Mouse (Mus musculus) ES-Bruce4 (cell line): ENCODE measurements around the gene Ptpn4. TPM values are rescaled to one million over a fixed set of nuclear protein-coding genes. Genes with fewer than 3 reads are reported as not detected.

ENCODE experiments used
- H3K27ac ChIP-seq: 2 replicates; pipeline ENCODE4 v1.5.1; 2012; ENCODE audit warnings: low read length, inconsistent platforms; ENCODE audit not compliant: insufficient read depth
- H3K27me3 ChIP-seq: 2 replicates; pipeline ENCODE4 v1.6.1; 2012; ENCODE audit warnings: mild to moderate bottlenecking, low read length, inconsistent platforms; ENCODE audit not compliant: control insufficient read depth, poor library complexity, insufficient read depth, severe bottlenecking
- H3K36me3 ChIP-seq: 2 replicates; pipeline ENCODE4 v1.6.1; 2012; ENCODE audit warnings: inconsistent platforms, mild to moderate bottlenecking, low read length, moderate library complexity; ENCODE audit not compliant: control insufficient read depth, poor library complexity, insufficient read depth, severe bottlenecking
- H3K4me1 ChIP-seq: one replicate; pipeline ENCODE4 v1.8.1; 2011; ENCODE audit warnings: low read length; ENCODE audit not compliant: control insufficient read depth, insufficient read depth
- H3K4me3 ChIP-seq: 2 replicates; pipeline ENCODE4 v1.5.1; 2011; ENCODE audit warnings: low read depth, mild to moderate bottlenecking, low read length
- H3K9ac ChIP-seq: 2 replicates; pipeline ENCODE4 v1.6.1; 2012; ENCODE audit warnings: low read depth, mild to moderate bottlenecking, inconsistent platforms; ENCODE audit not compliant: poor library complexity, severe bottlenecking
- H3K9me3 ChIP-seq: replicated peaks from 2 replicates; pipeline ENCODE4 v1.6.1; 2012; ENCODE audit warnings: mild to moderate bottlenecking, low read length, inconsistent platforms; ENCODE audit not compliant: control insufficient read depth, poor library complexity, insufficient read depth, severe bottlenecking
- CTCF ChIP-seq: IDR thresholded peaks from one replicate; pipeline ENCODE4 v1.8.1; 2011; ENCODE audit warnings: low read depth, low read length
- EP300 ChIP-seq: IDR thresholded peaks from 2 replicates; pipeline ENCODE4 v1.6.1; 2011; ENCODE audit warnings: low read depth, low read length; ENCODE audit not compliant: insufficient read depth
- POLR2A ChIP-seq: IDR thresholded peaks from one replicate; pipeline ENCODE4 v1.8.1; 2011; ENCODE audit warnings: low read length; ENCODE audit not compliant: insufficient read depth
- polyA plus RNA-seq: library from polyadenylated mRNA; stranded (reverse); fragments of >200 nt; gene quantifications from 2 replicates; pipeline ENCODE4 v1.2.4, GENCODE M21; 2011; ENCODE audit warnings: low read depth; ENCODE audit not compliant: missing spikeins, insufficient read depth, insufficient read length

Gene Ptpn4
- polyA plus RNA-seq, 1 experiment = 20.9 TPM

GRCm38 (mm10) chr1:119642367-119642766 lies 195.0 kb downstream of the Ptpn4 start:
- no peak overlapping the region for H3K27ac ChIP-seq
- no peaks in the 10 kb centered on the region for H3K9me3 ChIP-seq
- no peak overlapping the region for H3K4me3 ChIP-seq
- H3K36me3 ChIP-seq = no peaks in the 10 kb centered on the region; the same call in 1 of the 2 replicates
- H3K4me1 ChIP-seq = peaks cover 4% of the 10 kb centered on the region
- H3K9ac ChIP-seq = no peak overlapping the region
- TF ChIP-seq CTCF (no peak), EP300 (no peak), POLR2A (no peak)
- H3K27me3 ChIP-seq = no peaks in the 10 kb centered on the region

- TF ChIP-seq CTCF (no peak), POLR2A (no peak), EP300 (no peak)
- Histone ChIP-seq H3K9me3 (no peaks in the 10 kb centered on the region), H3K4me1 (peaks cover 4% of the 10 kb centered on the region), H3K27ac (no peak overlapping the region), H3K36me3 (no peaks in the 10 kb centered on the region; the same call in 1 of the 2 replicates), H3K9ac (no peak overlapping the region), H3K27me3 (no peaks in the 10 kb centered on the region), H3K4me3 (no peak overlapping the region)
Measured at GRCm38 (mm10) chr1:119641090-119641812, 196.2 kb downstream of the Ptpn4 start.

- Histone ChIP-seq H3K36me3 (no peaks in the 10 kb centered on the region; the same call in 1 of the 2 replicates), H3K9me3 (no peaks in the 10 kb centered on the region), H3K27me3 (no peaks in the 10 kb centered on the region), H3K4me1 (peaks cover 4% of the 10 kb centered on the region), H3K9ac (no peak overlapping the region), H3K27ac (no peak overlapping the region), H3K4me3 (no peak overlapping the region)
- TF ChIP-seq POLR2A (no peak), EP300 (no peak), CTCF (no peak)
Measured at GRCm38 (mm10) chr1:119640006-119640405, 197.4 kb downstream of the Ptpn4 start.

- H3K36me3 ChIP-seq = peaks cover 3% of the 10 kb centered on the region; the same call in 1 of the 2 replicates
- no peak overlapping the region for H3K9ac ChIP-seq
- TF ChIP-seq EP300 = no peak
- TF ChIP-seq CTCF = no peak
- TF ChIP-seq POLR2A = no peak
Measured at GRCm38 (mm10) chr1:119637188-119638023, 200.0 kb downstream of the Ptpn4 start.

GRCm38 (mm10) chr1:119634746-119635145 lies 202.7 kb downstream of the Ptpn4 start:
- Histone ChIP-seq H3K4me3 (no peak overlapping the region), H3K36me3 (peaks cover 6% of the 10 kb centered on the region; the same call in 1 of the 2 replicates), H3K9me3 (no peaks in the 10 kb centered on the region), H3K9ac (no peak overlapping the region), H3K27me3 (no peaks in the 10 kb centered on the region), H3K4me1 (peaks cover 3% of the 10 kb centered on the region), H3K27ac (peak overlapping the region; percentile 63; the same call in 1 of the 2 replicates)
- TF ChIP-seq EP300 (peak; percentile 67; the same call in 1 of the 2 replicates), POLR2A (no peak), CTCF (no peak)

More at GRCm38 (mm10) chr1:119637188-119638023, 200.0 kb downstream of the Ptpn4 start:
- Histone ChIP-seq H3K9me3 (no peaks in the 10 kb centered on the region), H3K4me1 (peaks cover 4% of the 10 kb centered on the region), H3K4me3 (no peak overlapping the region), H3K27me3 (no peaks in the 10 kb centered on the region), H3K27ac (no peak overlapping the region)

- H3K9me3 ChIP-seq = no peaks in the 10 kb centered on the region
- no peak overlapping the region for H3K4me3 ChIP-seq
- no peaks in the 10 kb centered on the region for H3K27me3 ChIP-seq
- no peak overlapping the region for H3K9ac ChIP-seq
- peaks cover 6% of the 10 kb centered on the region; the same call in 1 of the 2 replicates for H3K36me3 ChIP-seq
- H3K27ac ChIP-seq = no peak overlapping the region
- no peak for TF ChIP-seq CTCF
- no peak for TF ChIP-seq POLR2A
- TF ChIP-seq EP300 = no peak
- H3K4me1 ChIP-seq = peaks cover 3% of the 10 kb centered on the region
Measured at GRCm38 (mm10) chr1:119630428-119630827, 207.0 kb downstream of the Ptpn4 start.
